Mouse (Mus musculus): ENCODE data around the gene Nfib.

DNA sequence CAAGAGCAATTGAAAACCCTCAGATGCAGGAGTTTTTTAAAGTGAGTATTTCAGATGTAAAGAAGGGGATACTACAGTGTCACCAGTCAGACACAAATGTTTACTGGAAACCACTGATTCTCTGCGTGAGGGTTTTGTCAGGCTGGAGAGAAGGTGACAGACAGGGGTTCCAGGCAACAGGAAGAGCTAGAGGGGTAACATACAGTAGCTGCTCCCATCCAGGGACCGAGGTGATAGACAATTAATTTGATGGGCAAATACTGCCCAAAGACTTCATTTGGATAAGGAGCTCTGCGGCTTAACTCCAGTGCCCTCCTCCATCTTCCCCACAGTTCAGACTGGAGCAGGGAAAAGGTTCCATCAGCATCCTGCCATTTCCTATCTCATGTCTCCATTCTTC is 42.9 kb downstream of the Nfib start:
- TF ChIP-seq CTCF (conservative IDR thresholded peaks at IDR 0.05 in 1 of 2, IDR thresholded peaks at IDR 0.05 in 1 of 2; ENCODE audit: low read depth in 2 of 2, low read length in 2 of 2) = no peak
- TF ChIP-seq ELF1 (IDR thresholded peaks at IDR 0.05; ENCODE audit: low read depth, low read length) = no peak
- no peak for TF ChIP-seq EP300 (IDR thresholded peaks at IDR 0.05; ENCODE audit: low read length)
- TF ChIP-seq USF2 (conservative IDR thresholded peaks at IDR 0.05; ENCODE audit: low read depth, low read length) = no peak
- no peak for TF ChIP-seq E2F4 (IDR thresholded peaks at IDR 0.05; ENCODE audit: insufficient replicate concordance, low read depth, low read length)
- no peak for TF ChIP-seq SIN3A (IDR thresholded peaks at IDR 0.05; ENCODE audit: low read length)
- no peak for TF ChIP-seq MYC (IDR thresholded peaks at IDR 0.05; ENCODE audit: low read depth, low read length)
- TF ChIP-seq KAT2A (IDR thresholded peaks at IDR 0.05; ENCODE audit: insufficient replicate concordance, low read length) = no peak
- no peak for TF ChIP-seq ETS1 (conservative IDR thresholded peaks at IDR 0.05; ENCODE audit: low read depth, low read length)
- no peak for TF ChIP-seq MAX (IDR thresholded peaks at IDR 0.05; ENCODE audit: low read length)
- TF ChIP-seq POLR2A (IDR thresholded peaks at IDR 0.05; ENCODE audit: low read depth, low read length) = no peak
- no peak for TF ChIP-seq MAFK (IDR thresholded peaks at IDR 0.05; ENCODE audit: insufficient replicate concordance, low read length)
- no peak for TF ChIP-seq CHD2 (IDR thresholded peaks at IDR 0.05; ENCODE audit: low read length)
- TF ChIP-seq USF1 (IDR thresholded peaks at IDR 0.05; ENCODE audit: low read depth, low read length) = no peak

All from CH12.LX (cell line).